Mouse (Mus musculus): ENCODE measurements around the gene Tgfbr3. TPM values are rescaled to one million over a fixed set of nuclear protein-coding genes. Genes with fewer than 3 reads are reported as not detected.

Tgfbr3 gene
- total RNA-seq, 2 experiments from 2014 or later: 13.8 to 17.3 TPM

DNA sequence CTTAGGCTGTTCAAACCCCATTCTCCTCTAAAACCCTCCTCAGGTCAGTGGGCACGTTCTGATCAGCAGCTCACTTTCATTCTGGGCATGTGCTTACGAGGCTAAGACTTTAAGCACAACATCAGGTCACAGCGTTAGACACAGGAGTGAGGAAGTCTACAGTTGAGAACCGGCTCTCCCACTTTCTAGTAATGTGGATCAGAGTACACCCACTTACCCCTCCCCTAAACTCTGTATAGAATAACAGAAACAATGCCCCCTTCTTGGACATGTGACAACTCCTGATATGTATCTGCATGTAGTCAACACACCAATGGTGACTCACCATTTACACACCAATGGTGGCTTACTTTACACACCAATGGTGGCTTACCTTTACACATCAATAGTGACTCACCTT, 136.4 kb downstream of the Tgfbr3 start:
- DNase-seq (ENCODE audit: low spot score in 2 of 2): no peak

DNA sequence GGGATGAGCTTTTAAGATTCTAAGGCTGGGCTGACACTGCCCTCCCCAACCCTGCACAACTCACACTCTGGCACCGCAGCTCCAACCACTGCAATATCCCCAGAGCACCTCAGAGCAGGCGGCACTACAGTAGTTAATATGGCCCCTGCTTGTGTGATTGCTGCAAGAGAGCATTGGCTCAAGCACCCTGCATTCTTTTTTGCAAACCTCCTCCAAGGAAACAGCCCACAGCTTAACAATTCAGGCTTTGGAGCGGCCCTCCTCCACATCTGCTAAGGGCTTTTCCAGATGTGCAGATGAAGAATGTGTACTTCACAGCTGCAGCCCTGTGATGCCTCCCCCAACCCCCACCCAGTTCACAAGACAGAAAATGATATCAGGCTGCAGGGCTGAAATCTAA, 138.1 kb downstream of the Tgfbr3 start:
- DNase-seq (ENCODE audit: low spot score in 2 of 2): no peak

DNA sequence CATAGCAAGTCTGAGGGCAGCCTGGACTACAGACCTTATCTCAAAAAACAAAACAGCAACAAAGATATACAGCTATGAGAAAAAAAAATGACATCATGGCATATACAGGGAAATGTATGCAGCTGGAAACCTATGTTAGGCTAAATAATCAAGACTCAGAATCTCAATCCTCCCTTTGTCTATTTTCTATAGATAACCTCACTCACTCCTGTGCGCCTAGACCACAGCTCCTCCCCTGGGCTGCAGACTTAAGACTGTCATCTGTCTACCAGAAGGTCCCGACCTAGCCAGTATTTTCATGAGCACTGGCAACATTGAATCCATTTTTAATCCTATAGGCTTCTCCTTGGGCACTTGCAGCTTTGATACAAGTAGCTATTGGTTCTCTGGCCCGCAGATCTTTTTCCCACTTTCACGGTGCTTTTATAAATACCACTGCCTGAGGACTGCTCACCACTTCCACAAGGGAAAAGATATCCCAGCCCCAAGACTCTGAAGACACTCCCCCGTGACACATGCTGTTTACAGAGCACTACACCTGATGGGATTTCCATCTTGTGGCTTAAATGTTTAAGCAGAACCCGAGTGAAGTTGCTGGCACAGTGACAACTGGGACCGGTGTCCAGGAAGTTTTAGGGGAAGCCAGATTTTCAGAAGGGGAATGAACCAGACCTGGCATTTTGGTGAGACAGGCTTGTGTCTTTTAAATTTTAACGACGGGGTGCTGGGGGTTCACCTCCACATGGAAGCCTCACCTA, 138.7 kb downstream of the Tgfbr3 start:
- no peak for DNase-seq (ENCODE audit: low spot score in 2 of 2)

DNA sequence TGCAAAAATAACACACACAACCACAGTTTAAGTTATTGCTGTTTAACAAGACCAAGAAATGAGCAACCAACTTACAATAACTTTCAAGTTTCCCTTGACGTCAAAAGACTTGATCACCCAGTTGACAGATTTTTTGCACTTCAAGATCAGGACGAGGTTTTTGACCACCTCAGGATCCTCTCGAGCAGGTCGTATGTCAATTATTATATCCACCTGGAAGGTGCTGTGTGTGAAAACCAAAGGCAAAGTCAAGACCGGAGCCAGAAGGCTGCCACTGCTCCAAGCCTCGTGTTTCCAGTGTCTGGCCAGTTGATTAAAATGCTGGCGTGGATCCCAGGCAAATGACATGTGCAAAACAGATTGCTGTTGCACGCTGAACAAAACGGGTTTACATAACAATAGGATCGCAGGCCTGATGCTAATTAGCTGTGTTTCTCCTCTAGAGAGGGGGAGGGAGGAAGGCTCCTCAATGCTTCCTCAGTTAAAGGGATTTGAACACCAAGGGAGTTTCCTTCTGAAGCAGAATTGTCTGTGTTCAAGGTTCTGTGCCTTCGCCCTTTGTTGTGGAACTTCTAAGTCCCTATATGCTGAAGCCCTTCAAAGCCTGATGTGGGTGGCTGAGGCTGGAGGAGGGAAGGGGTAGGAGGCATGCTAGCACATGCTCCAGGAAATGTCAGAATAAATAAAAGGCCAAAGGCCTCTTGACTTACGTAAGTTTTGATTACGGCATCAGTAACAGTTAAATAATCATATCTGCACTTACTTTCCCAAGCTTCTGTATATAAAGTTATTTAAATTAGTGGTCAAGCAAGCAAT, 141.3 kb downstream of the Tgfbr3 start:
- DNase-seq (ENCODE audit: low spot score in 2 of 2): peak; percentile 32 to 78

DNA sequence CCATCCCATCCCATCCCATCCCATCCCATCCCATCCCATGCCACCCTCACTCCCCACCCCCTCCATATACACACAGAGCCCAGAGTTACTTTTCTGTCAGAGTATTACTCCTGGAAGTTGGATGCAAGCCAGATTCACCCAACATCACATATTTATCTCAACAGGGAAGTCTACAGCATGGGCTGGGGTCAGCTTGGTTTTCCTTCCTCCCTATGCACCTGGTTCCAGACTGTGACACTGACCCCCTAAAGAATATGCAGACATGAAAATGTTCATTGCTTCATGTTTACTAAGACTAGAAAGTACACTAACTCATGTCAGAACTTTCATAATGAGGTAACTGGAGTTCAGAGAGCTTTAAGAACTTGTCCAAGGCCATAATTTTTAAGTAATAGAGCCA, 142.0 kb downstream of the Tgfbr3 start:
- no peak for DNase-seq (ENCODE audit: low spot score in 2 of 2)

DNA sequence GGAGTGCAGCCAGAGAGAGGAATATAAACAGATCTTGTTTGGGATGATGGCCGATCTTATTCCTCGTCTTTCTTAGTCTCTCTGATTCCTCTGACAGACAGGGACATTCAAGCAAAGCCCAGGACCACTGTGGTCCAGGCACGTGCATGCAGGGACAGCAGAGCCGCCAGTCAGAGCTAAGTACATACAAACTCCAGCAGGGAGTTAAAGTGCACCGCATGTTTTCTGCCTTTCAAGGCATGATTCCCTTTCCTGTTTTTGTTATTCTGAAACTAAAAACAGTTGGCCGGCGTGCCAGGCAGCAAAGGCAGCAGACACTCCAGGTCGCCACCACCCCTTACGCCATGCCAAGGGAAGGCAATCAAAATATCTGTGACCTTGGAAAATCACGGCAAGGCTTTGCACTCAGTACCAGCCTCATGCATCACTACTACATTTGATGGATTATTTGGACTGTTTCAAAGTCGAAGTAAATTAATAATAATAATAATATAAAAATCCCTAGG, 143.3 kb downstream of the Tgfbr3 start:
- DNase-seq (ENCODE audit: low spot score in 2 of 2): no peak

DNA sequence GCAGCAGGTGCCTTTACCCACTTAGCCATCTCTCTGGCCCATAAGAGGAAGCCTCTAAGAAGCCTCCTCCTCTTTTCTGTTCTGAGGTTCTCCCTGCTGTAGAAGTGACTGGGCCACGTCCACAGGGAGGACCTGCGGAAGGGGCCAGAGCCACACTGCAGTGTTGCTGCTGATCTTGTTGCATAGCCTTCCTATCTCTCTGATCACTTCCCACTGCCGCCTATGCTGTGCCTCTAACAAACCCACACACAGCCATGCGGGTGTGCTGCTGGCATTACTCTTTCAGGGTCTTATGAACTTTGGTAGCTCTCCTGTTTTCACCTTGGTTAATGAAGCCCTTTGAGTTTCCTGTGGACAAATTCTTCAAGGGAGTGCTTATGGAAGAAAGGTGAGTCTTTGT, 144.3 kb downstream of the Tgfbr3 start:
- no peak for DNase-seq (ENCODE audit: low spot score in 2 of 2)

DNA sequence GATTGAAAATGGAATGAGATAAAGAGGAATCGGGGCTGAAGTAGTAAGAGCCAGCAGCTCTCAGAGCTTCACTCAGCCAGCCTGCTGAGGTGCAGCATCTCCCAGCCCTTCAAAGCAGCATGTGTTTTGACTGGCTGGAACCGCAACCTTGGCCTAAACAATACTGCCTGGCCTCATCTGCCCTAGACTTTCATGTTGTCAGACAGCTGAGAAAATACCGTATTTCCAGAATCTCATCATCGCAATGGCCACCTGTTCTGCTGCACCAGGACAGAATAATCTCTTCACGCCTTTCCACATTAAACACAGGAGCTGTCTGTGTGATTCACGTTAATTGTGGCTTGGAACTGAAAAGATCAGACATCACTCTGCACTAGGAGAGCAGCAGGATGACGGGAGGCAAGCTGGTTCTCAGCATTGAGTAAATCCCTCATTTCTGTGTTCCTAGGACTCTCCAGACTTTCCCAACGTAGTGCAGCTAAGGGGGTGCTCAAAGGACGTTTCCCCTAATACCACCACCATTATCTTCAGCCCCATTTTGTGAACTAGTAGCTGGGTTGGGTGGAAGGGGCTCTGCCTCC, 145.1 kb downstream of the Tgfbr3 start:
- DNase-seq (ENCODE audit: low spot score in 2 of 2): peak; percentile 24 to 34

DNA sequence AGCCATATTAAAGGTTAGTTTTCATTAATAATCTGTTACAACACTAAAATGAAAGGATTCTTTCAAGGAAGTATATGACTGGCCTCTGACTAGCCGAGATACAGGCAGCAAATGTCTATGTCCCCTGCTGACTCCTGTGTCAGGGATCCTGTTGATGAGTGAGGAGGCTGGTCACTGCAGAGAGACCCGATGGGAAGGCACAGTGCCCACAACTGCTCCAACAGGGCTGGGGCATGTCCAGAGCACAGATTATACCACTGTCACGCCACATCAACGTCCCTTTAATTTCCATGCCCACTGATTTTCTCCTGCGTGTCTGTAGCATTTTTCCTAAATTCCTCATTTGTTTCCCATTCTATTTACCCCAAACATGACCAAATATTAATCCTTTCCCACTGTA, 146.0 kb downstream of the Tgfbr3 start:
- DNase-seq (ENCODE audit: low spot score in 2 of 2): no peak

DNA sequence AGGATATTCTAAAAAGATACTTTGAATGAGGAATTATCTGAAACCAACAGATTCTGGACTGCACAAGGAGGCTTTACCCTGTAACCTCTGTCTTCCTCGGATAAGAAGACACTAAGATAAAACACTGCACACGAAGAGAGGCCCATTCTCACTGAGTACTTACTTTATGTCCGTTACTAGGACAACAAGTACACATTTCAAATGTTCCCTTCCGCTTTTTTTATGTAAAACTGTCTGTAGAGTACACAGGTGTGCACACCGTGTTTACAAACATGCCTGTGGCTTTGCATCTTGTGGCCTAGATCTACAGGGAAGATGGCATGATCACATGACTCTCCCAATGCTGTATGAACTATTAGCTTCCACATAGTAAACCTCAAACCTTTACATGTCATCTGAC, 146.6 kb downstream of the Tgfbr3 start:
- no peak for DNase-seq (ENCODE audit: low spot score in 2 of 2)

DNA sequence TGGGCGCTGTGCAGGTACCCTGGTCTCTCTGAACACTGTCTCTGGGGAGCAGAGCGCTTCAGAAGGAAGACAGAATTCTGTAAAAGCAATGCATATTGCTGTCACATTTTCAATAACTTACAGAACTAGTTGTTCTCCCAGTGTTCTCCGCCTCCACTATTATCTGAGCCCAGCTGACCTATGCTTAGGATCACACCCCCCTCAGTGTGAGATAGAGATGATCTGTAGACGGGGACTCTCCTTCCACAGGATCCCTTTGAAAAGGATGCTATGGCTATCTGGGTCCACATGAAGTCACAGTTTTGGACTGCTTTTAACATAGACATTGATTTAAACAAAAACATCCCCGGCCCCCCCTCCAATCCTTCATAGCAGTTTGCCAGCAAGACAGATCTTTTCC, 148.1 kb downstream of the Tgfbr3 start:
- DNase-seq (ENCODE audit: low spot score in 2 of 2): no peak

DNA sequence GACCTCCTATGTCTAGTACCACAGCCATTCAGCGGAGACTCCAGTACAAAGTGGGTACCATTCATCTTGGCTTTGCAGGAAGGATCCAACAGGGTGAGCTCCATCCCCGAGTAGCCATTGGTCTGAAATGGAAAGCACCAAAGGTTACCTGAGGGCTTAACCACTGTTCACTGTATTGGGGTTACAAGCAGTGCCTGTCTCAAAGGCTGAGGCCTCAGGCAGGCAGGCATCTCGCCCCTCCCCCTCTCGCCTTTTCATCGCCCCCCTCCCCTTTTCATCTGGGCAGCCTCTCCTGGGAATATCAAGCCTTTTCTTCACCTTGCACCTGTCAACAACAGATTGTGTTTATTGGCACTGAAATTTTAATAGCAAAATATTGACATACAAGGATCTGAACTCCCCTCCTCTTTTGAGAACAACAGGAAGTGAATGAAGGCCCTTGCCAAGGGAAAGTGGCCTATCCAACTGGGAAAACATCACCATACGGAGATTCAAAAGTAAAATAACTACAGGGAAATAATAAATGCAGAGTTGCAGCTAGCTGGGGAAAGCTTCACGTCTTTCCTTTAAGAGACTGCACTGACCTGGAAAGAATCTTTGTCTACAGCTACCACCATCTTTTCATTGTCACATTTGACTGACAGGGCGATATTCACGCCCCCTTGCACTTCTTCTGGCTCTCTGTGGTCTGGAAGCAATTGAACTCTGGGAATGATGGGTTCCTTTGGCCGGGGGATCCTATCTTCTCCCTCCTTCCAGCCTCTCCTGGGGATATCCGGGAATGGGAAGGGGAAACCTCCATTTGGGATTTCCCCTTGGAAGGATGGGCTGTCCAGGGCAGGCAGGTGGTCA, 149.4 kb downstream of the Tgfbr3 start:
- no peak for DNase-seq (ENCODE audit: low spot score in 2 of 2)

DNA sequence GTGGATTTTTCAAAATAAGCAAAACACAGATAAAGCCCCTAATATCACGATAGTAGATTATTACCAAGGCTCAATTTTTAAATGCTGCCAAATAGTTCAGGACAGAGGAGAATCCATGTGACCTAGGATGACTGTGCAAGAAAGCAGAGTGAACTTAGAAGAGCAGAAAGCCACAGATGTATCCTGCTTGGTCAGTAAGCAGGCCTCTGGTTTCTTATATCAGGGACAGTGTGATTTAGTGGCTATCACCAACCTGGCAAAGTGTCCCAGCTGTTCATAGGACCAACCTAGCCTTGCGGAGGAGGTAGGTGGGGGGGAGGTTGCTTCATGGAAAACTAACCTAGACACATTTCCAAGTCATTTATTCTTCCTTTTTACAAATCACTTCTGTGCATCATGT, 156.1 kb downstream of the Tgfbr3 start:
- no peak for DNase-seq (ENCODE audit: low spot score in 2 of 2)

DNA sequence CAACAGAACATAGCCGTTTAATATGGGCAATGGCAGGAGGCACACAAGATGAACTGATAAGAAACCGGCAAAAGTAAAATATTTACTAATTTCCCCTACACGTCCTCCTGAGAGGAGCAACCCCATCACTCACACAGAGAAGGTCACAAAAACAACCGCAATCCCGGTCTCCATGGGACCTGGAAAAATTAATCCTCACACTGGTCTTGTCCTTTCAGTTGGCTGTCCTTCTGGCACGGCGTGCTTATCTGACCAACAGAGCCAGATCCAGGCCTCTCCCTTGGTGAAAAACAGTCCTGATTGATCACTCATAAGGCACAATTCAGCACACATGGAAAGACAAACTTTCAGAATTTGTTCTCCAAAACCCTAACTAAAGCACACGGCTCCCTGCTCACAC, 157.2 kb downstream of the Tgfbr3 start:
- DNase-seq (ENCODE audit: low spot score in 2 of 2): no peak

DNA sequence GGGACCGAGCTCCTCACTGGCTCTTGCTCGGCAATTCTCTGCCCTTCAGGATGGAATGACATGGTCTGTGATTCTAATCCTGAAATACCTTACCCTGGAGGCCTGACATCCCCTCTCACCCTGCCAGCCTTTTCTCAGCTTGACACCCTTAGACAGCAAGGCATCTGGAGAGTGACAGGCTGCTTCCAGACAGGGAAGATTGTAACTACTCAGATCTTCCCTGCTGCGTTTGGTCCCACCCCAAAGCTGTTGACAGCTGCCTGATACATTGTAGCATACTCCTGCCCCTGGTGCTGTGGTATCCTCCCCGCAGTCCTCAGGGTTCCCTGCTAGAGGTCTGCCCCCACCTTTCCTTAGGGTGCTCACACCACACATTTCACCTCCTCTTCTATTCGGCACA, 160.1 kb downstream of the Tgfbr3 start:
- no peak for DNase-seq (ENCODE audit: low spot score in 2 of 2)

DNA sequence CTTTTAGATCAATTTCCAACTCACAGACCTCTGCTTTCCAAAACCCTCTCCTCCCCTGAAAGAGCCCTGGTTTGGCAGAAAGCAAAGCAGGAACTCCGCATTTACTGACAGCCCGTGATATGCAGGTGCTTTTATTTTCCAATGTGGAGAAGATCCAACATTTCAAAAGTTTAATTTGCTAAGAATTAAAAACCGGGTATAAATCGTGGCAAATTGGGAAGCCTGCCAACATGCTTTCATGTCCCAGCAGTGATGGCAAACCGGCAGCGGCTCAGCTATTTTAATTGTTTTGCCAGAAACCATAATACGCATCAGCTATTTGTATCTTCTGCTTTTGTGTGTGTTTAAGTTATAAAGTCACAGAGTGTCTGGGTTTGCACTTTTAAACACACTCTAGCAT, 162.9 kb downstream of the Tgfbr3 start:
- DNase-seq (ENCODE audit: low spot score in 2 of 2): peak in 1 of 2 experiments; percentile 24

DNA sequence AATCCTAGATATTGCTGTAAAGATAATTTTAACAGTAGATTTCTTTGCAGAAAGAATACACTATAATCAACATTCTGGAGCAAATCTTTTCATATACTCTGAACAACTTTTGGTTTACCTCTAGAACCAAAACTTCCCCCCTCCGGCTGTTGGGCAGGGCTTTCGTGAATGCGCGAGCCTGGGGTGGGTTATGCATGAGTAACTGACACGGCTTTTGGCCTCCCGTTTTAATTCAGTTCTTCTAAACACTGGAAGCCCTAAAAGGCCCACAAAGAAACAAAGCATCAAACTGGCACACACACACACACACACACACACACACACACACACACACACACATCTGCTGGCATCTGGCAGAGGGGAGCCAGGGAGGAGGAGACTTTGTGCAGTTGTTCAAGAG, 164.3 kb downstream of the Tgfbr3 start:
- no peak for DNase-seq (ENCODE audit: low spot score in 2 of 2)

DNA sequence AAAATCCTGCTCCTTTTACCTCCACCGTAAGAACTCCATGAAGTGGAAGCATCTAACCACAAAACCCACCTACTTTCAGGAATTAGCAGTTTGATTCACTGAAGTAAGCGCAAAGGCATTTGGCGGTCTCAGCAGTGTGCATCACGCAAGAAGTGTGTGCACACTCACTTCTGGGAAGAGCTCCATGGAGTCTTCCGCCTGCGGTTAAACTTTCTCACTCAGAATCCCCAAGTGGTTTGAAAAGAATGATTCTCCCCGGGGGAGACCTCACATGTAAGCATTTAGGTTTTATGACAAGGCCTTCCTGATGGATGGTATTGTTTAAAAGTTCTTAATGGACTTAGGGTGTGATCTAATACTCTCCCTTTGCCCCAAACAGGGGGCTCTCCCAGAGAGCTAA, 164.9 kb downstream of the Tgfbr3 start:
- DNase-seq (ENCODE audit: low spot score in 2 of 2): no peak

DNA sequence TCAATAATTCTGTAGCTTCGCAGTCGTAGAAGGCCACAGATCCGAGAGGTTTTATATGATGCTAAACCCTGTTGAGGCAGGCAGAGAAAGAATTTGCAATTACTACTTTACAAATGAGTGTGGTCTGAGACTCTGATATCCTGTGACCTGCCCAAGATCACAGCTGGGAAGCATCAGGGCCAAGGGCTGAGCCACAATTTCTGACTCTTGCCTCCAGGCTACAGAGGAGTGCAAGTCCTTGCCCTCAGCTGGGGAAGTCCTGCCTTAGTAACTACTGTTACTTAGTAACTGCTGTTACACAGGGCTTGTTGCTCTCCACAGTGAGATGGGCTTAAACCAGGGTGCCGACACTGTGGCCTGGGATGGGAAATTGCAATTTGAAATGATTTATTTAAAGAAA, 166.8 kb downstream of the Tgfbr3 start:
- no peak for DNase-seq (ENCODE audit: low spot score in 2 of 2)

DNA sequence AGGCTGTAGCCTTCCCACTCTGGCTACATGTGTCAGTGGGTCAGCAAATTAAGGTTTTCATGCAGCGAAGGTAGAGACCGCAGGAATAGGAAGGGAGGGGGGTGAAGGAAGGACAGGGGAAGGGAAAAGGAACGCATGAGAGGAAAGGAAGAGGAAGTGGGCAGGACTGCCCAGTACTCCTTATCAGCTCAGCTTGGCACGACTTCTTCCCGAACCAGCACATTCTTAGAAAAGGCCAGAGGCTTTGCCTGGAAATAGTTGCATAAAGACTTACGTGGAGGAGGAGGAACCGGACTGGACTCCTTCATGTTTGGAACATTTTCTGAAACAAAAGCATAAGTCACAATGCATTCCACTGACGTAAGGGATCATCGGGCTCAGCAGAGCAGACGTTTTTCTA, 168.3 kb downstream of the Tgfbr3 start:
- DNase-seq (ENCODE audit: low spot score in 2 of 2): no peak

DNA sequence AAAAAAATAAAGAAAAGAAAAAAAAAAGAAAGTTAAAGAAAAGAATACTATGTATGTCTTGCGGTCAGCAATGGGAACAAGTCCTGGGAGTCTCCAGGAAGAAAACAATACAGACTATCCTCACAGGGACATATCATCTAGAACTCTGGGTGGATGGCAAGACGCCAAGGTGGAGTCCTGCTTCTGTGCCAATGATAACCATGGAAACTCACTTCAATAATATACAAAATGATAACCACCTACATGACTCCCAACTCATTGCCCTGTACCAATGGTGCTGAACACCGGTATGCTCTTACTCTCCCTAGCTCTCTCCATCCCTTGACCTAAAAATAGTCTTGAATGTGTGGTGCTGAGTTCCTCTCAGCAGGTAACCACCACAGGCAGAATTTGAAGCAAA, 168.8 kb downstream of the Tgfbr3 start:
- DNase-seq (ENCODE audit: low spot score in 2 of 2): no peak

Measured in layer of hippocampus, postnatal 14 days (tissue).